Mouse (Mus musculus) lung, embryonic 16.5 days (tissue): ENCODE results near the gene Tmem262. TPM values are rescaled to one million over a fixed set of nuclear protein-coding genes. Genes with fewer than 3 reads are reported as not detected.

Experiments used
- ATAC-seq: fragments of 200-750 bp; cut with Nextera tagmentation; 2 replicates; pipeline ENCODE4 v1.8.0; 2017; ENCODE audit warnings: low read depth, mild to moderate bottlenecking, moderate library complexity
- H3K27ac ChIP-seq: fragments of 300-500 bp; sonication (generic); 2 replicates; pipeline ENCODE4 v1.5.1; 2014; ENCODE audit warnings: mild to moderate bottlenecking, control low read depth, low read length
- H3K27me3 ChIP-seq: fragments of 300-500 bp; sonication (generic); 2 replicates; pipeline ENCODE4 v1.6.1; 2014; ENCODE audit warnings: low read depth, low read length, mixed read lengths; ENCODE audit not compliant: control insufficient read depth, insufficient read depth
- H3K36me3 ChIP-seq: fragments of 300-500 bp; sonication (generic); 2 replicates; pipeline ENCODE4 v1.6.1; 2014; ENCODE audit warnings: low read length; ENCODE audit not compliant: control insufficient read depth, insufficient read depth
- H3K4me1 ChIP-seq: fragments of 300-500 bp; sonication (generic); replicated peaks from 2 replicates; pipeline ENCODE4 v1.6.1; 2014; ENCODE audit warnings: low read length, mixed read lengths; ENCODE audit not compliant: control insufficient read depth, insufficient read depth
- H3K4me2 ChIP-seq: fragments of 300-500 bp; sonication (generic); 2 replicates; pipeline ENCODE4 v1.6.1; 2014; ENCODE audit warnings: low read depth, low read length, control low read depth
- H3K4me3 ChIP-seq: fragments of 300-500 bp; sonication (generic); 2 replicates; pipeline ENCODE4 v1.5.1; 2014; ENCODE audit warnings: mild to moderate bottlenecking, low read length, control low read depth
- H3K9ac ChIP-seq: fragments of 300-500 bp; sonication (generic); 2 replicates; pipeline ENCODE4 v1.6.1; 2014; ENCODE audit warnings: low read length, control low read depth
- H3K9me3 ChIP-seq: fragments of 300-500 bp; sonication (generic); 2 replicates; pipeline ENCODE4 v1.6.1; 2016; ENCODE audit warnings: low read length; ENCODE audit not compliant: control insufficient read depth
- WGBS: fragments of 180-500 bp; shearing (Covaris S2); extraction: QIAGEN DNeasy Blood & Tissue Kit; methylation state at CpG from one replicate; pipeline ENCODE4 v1.1.7; 2014; 5-methylcytosine and 5-hydroxymethylcytosine counted together
- microRNA-seq: library from miRNA; unstranded; fragments of <30 nt; microRNA quantifications from one replicate; pipeline ENCODE4, GENCODE M21; 2016
- polyA plus RNA-seq: library from polyadenylated mRNA; unstranded; fragments of >200 nt; fragmentation: Nextera tagmentation; extraction: Ambion mirVana; gene quantifications from 2 replicates; pipeline ENCODE4 v1.2.1, GENCODE M21; 2015

The Tmem262 gene
- polyA plus RNA-seq, 1 experiment from 2014 or later, result not detected

- H3K4me3 ChIP-seq, result peak overlapping the region; percentile 68
- H3K36me3 ChIP-seq, result no peaks in the 10 kb centered on the region
- H3K27ac ChIP-seq, result peak overlapping the region; percentile 93
- H3K4me1 ChIP-seq, result peaks cover 4% of the 10 kb centered on the region
- H3K4me2 ChIP-seq, result peak overlapping the region; percentile 67
- 61% methylated on average over 10 of the region's 10 CpGs for WGBS
- no peaks in the 10 kb centered on the region for H3K9me3 ChIP-seq
- H3K9ac ChIP-seq, result peak overlapping the region; percentile 77
- no peaks in the 10 kb centered on the region for H3K27me3 ChIP-seq
- ATAC-seq, result no peak
These were observed 47.2 kb downstream of the Tmem262 start for GRCm38 (mm10) chr19:6126789-6127580.

GRCm38 (mm10) chr19:6127760-6128341, 48.0 kb downstream of the Tmem262 start, which contains the start of gene Snx15:
Gene Snx15, minus strand, starts transcription at chr19:6128304.
- peak; percentile 96 for ATAC-seq
- Histone ChIP-seq H3K27ac (peak within 1 kb of the TSS; percentile 93), H3K4me3 (peak within 1 kb of the TSS; percentile 68), H3K27me3 (no peaks in the 10 kb centered on the region), H3K9ac (peak within 1 kb of the TSS; percentile 77), H3K4me2 (peak within 1 kb of the TSS; percentile 67), H3K4me1 (peaks cover 4% of the 10 kb centered on the region), H3K36me3 (no peaks in the 10 kb centered on the region), H3K9me3 (no peaks in the 10 kb centered on the region)
- under 1% methylated on average over 32 of the region's 32 CpGs for whole genome bisulfite sequencing

Small RNAs within 50 kb of the gene (microRNA-seq; reads per million reads assigned to microRNA genes)
- not detected for gene Mir6988

Other genes with a start within 250 kb of the Tmem262 start
- gene Frmd8, start 204.8 kb upstream of the Tmem262 start, polyA plus RNA-seq, result 56.4 and 61.1 TPM in 2 replicates
- gene Slc25a45, start 202.2 kb upstream of the Tmem262 start, polyA plus RNA-seq, result 5.7 and 6.2 TPM in 2 replicates
- 2.5 and 3.2 TPM in 2 replicates for gene Tigd3, start 185.9 kb upstream of the Tmem262 start, polyA plus RNA-seq
- 155 TPM in 2 replicates for gene Dpf2, start 167.0 kb upstream of the Tmem262 start, polyA plus RNA-seq
- gene Cdc42ep2, start 155.2 kb upstream of the Tmem262 start, polyA plus RNA-seq, result 15.6 and 17.1 TPM in 2 replicates
- gene Pola2, start 115.8 kb upstream of the Tmem262 start, polyA plus RNA-seq, result 64.2 and 70.0 TPM in 2 replicates
- not detected in 2 replicates for gene Slc22a20, start 93.9 kb upstream of the Tmem262 start, polyA plus RNA-seq
- 12.3 and 12.8 TPM in 2 replicates for gene Capn1, start 64.1 kb upstream of the Tmem262 start, polyA plus RNA-seq
- 27.7 and 31.7 TPM in 2 replicates for gene Syvn1, start 33.5 kb upstream of the Tmem262 start, polyA plus RNA-seq
- gene Mrpl49, start 22.2 kb upstream of the Tmem262 start, polyA plus RNA-seq, result 72.9 and 74.6 TPM in 2 replicates
- gene Fau, start 22.2 kb upstream of the Tmem262 start, polyA plus RNA-seq, result 757 and 774 TPM in 2 replicates
- 26.2 and 28.6 TPM in 2 replicates for gene Znhit2, start 18.8 kb upstream of the Tmem262 start, polyA plus RNA-seq
- 12.1 and 19.6 TPM in 2 replicates for gene Tm7sf2, start 11.7 kb upstream of the Tmem262 start, polyA plus RNA-seq
- 67.4 and 77.5 TPM in 2 replicates for gene Vps51, start 2.8 kb upstream of the Tmem262 start, polyA plus RNA-seq
- gene Gm28374, start 2.2 kb downstream of the Tmem262 start, polyA plus RNA-seq, result 1.4 and 1.5 TPM in 2 replicates
- gene Zfpl1, start 4.9 kb downstream of the Tmem262 start, polyA plus RNA-seq, result 69.1 and 71.8 TPM in 2 replicates
- 40.5 and 42.8 TPM in 2 replicates for gene Cdca5, start 5.0 kb downstream of the Tmem262 start, polyA plus RNA-seq
- gene AC131692.1, start 14.4 kb downstream of the Tmem262 start, polyA plus RNA-seq, result not detected in 2 replicates
- gene Naaladl1, start 25.7 kb downstream of the Tmem262 start, polyA plus RNA-seq, result 0.29 and 0.94 TPM in 2 replicates
- 32.5 and 36.4 TPM in 2 replicates for gene Sac3d1, start 38.6 kb downstream of the Tmem262 start, polyA plus RNA-seq
- gene Snx15, start 48.3 kb downstream of the Tmem262 start, polyA plus RNA-seq, result 33.4 and 35.1 TPM in 2 replicates
- 0.31 and 0.96 TPM in 2 replicates for gene Batf2, start 61.0 kb downstream of the Tmem262 start, polyA plus RNA-seq
- gene Arl2, start 61.5 kb downstream of the Tmem262 start, polyA plus RNA-seq, result 95.2 and 95.7 TPM in 2 replicates
- gene Majin, start 104.4 kb downstream of the Tmem262 start, polyA plus RNA-seq, result not detected in 2 replicates
- gene Gpha2, start 146.3 kb downstream of the Tmem262 start, polyA plus RNA-seq, result 0.63 and 0.88 TPM in 2 replicates
- 17.8 and 20.2 TPM in 2 replicates for gene Ppp2r5b, start 155.8 kb downstream of the Tmem262 start, polyA plus RNA-seq
- gene Atg2a, start 161.6 kb downstream of the Tmem262 start, polyA plus RNA-seq, result 10.3 and 12.6 TPM in 2 replicates
- gene Ehd1, start 196.7 kb downstream of the Tmem262 start, polyA plus RNA-seq, result 77.9 and 81.6 TPM in 2 replicates
- gene Cdc42bpg, start 226.4 kb downstream of the Tmem262 start, polyA plus RNA-seq, result 1.1 and 1.7 TPM in 2 replicates